Mouse (Mus musculus) CH12.LX (cell line): ENCODE data around the gene Ctcf. TPM values are rescaled to one million over a fixed set of nuclear protein-coding genes. Genes with fewer than 3 reads are reported as not detected.
A peak's percentile ranks its signal among the peaks of the same experiment; 100 is the strongest.

Source experiments
- DNase-seq: peaks from one replicate; pipeline ENCODE4 v3.0.0-alpha.2; 2013; ENCODE audit errors: extremely low read depth
- H3K27ac ChIP-seq: 2 replicates; pipeline ENCODE4 v1.5.1; 2012; ENCODE audit warnings: low read depth, mild to moderate bottlenecking, control low read depth, moderate library complexity; ENCODE audit not compliant: insufficient read depth
- H3K27me3 ChIP-seq: replicated peaks from 2 replicates; pipeline ENCODE3; 2012; ENCODE audit warnings: inconsistent platforms
- H3K36me3 ChIP-seq, 2 experiments: replicated peaks in 1 of 2; 2 replicates each; pipeline versions ENCODE3 to v1.6.1; 2012; ENCODE audit warnings: inconsistent platforms in 1 of 2, low read length in 1 of 2, mild to moderate bottlenecking in 1 of 2, mixed read lengths in 1 of 2, moderate library complexity in 1 of 2; ENCODE audit not compliant: control insufficient read depth in 1 of 2, insufficient read depth in 1 of 2
- H3K4me1 ChIP-seq, 2 experiments: 2 replicates each; pipeline ENCODE4 v1.6.1; 2012; ENCODE audit warnings: inconsistent platforms in 1 of 2, moderate library complexity in 1 of 2; ENCODE audit not compliant: insufficient read depth in 2 of 2, control insufficient read depth in 1 of 2
- H3K4me2 ChIP-seq: 2 replicates; pipeline ENCODE4 v1.6.1; 2012; ENCODE audit warnings: low read depth, mild to moderate bottlenecking, control low read depth; ENCODE audit not compliant: poor library complexity, insufficient read depth, severe bottlenecking
- H3K4me3 ChIP-seq, 3 experiments: fragments of 150-350 bp in 1 of 3; sonication (generic) in 1 of 3; replicated peaks in 1 of 3; 2 replicates each; pipeline versions ENCODE3 to v1.5.1; 2011 to 2012; ENCODE audit warnings: low read depth in 2 of 3, low read length in 2 of 3, mild to moderate bottlenecking in 2 of 3, moderate library complexity in 2 of 3, control low read depth in 1 of 3, improper control_type of control experiment in 1 of 3, inconsistent platforms in 1 of 3, mixed read lengths in 1 of 3; ENCODE audit not compliant: poor library complexity in 1 of 3
- H3K79me2 ChIP-seq: replicated peaks from 2 replicates; pipeline ENCODE4 v1.6.1; 2012; ENCODE audit warnings: mild to moderate bottlenecking, moderate library complexity; ENCODE audit not compliant: control insufficient read depth, poor library complexity, insufficient read depth, severe bottlenecking; ENCODE audit errors: extremely low read depth
- H3K9ac ChIP-seq: 2 replicates; pipeline ENCODE4 v1.6.1; 2012; ENCODE audit warnings: low read depth, mild to moderate bottlenecking, control low read depth, moderate library complexity; ENCODE audit not compliant: insufficient read depth
- H3K9me3 ChIP-seq: replicated peaks from 2 replicates; pipeline ENCODE3; 2012; ENCODE audit warnings: low read length, inconsistent platforms, mixed read lengths
- CHD2 ChIP-seq: IDR thresholded peaks from 2 replicates; pipeline ENCODE4 v1.6.1; 2011; ENCODE audit warnings: low read length, improper control_type of control experiment
- CTCF ChIP-seq, 2 experiments: IDR thresholded peaks in 1 of 2; conservative IDR thresholded peaks in 1 of 2; 2 replicates each; pipeline ENCODE4 v1.5.1; 2011 to 2012; ENCODE audit warnings: low read depth in 2 of 2, low read length in 2 of 2, improper control_type of control experiment in 1 of 2, inconsistent platforms in 1 of 2, mild to moderate bottlenecking in 1 of 2, moderate library complexity in 1 of 2
- E2F4 ChIP-seq: IDR thresholded peaks from 2 replicates; pipeline ENCODE4 v1.6.1; 2011; ENCODE audit warnings: low read depth, low read length, improper control_type of control experiment; ENCODE audit not compliant: insufficient replicate concordance
- ELF1 ChIP-seq: IDR thresholded peaks from 2 replicates; pipeline ENCODE4 v1.6.1; 2014; ENCODE audit warnings: low read depth, mild to moderate bottlenecking, inconsistent platforms, low read length, improper control_type of control experiment
- EP300 ChIP-seq: IDR thresholded peaks from 2 replicates; pipeline ENCODE4 v1.6.1; 2011; ENCODE audit warnings: low read length, improper control_type of control experiment
- ETS1 ChIP-seq: conservative IDR thresholded peaks from 2 replicates; pipeline ENCODE4 v1.6.1; 2012; ENCODE audit warnings: low read depth, mild to moderate bottlenecking, inconsistent platforms, low read length, improper control_type of control experiment, moderate library complexity
- IRF4 ChIP-seq: IDR thresholded peaks from 2 replicates; pipeline ENCODE4 v1.6.1; 2014; ENCODE audit warnings: low read depth, mild to moderate bottlenecking, inconsistent platforms, low read length, improper control_type of control experiment
- MAX ChIP-seq: IDR thresholded peaks from 2 replicates; pipeline ENCODE4 v1.6.1; 2011; ENCODE audit warnings: low read length, improper control_type of control experiment
- MAZ ChIP-seq: IDR thresholded peaks from 2 replicates; pipeline ENCODE4 v1.6.1; 2012; ENCODE audit warnings: low read depth, mild to moderate bottlenecking, inconsistent platforms, low read length, improper control_type of control experiment, moderate library complexity
- MEF2A ChIP-seq: IDR thresholded peaks from 2 replicates; pipeline ENCODE4 v1.6.1; 2014; ENCODE audit warnings: low read depth, mild to moderate bottlenecking, inconsistent platforms, low read length, improper control_type of control experiment, borderline replicate concordance
- MYC ChIP-seq: IDR thresholded peaks from 2 replicates; pipeline ENCODE4 v1.6.1; 2011; ENCODE audit warnings: low read depth, mild to moderate bottlenecking, improper control_type of control experiment, low read length
- NELFE ChIP-seq: IDR thresholded peaks from 2 replicates; pipeline ENCODE4 v1.6.1; 2011; ENCODE audit warnings: low read depth, low read length, improper control_type of control experiment
- NRF1 ChIP-seq: IDR thresholded peaks from 2 replicates; pipeline ENCODE4 v1.6.1; 2014; ENCODE audit warnings: low read depth, mild to moderate bottlenecking, inconsistent platforms, low read length, improper control_type of control experiment, moderate library complexity
- PAX5 ChIP-seq: IDR thresholded peaks from 2 replicates; pipeline ENCODE4 v1.6.1; 2012; ENCODE audit warnings: low read length, inconsistent platforms, mixed read lengths
- POLR2A ChIP-seq: IDR thresholded peaks from 2 replicates; pipeline ENCODE4 v1.6.1; 2011; ENCODE audit warnings: low read depth, mild to moderate bottlenecking, improper control_type of control experiment, low read length
- RCOR1 ChIP-seq: conservative IDR thresholded peaks from 2 replicates; pipeline ENCODE4 v1.6.1; 2012; ENCODE audit warnings: low read depth, mild to moderate bottlenecking, inconsistent platforms, low read length, improper control_type of control experiment
- SIN3A ChIP-seq: IDR thresholded peaks from 2 replicates; pipeline ENCODE4 v1.6.1; 2012; ENCODE audit warnings: low read length, improper control_type of control experiment, inconsistent platforms
- UBTF ChIP-seq: IDR thresholded peaks from 2 replicates; pipeline ENCODE4 v1.6.1; 2012; ENCODE audit warnings: low read depth, mild to moderate bottlenecking, inconsistent platforms, low read length, improper control_type of control experiment, moderate library complexity
- USF2 ChIP-seq: conservative IDR thresholded peaks from 2 replicates; pipeline ENCODE4 v1.6.1; 2011; ENCODE audit warnings: low read depth, low read length, improper control_type of control experiment
- ZC3H11A ChIP-seq: IDR thresholded peaks from 2 replicates; pipeline ENCODE4 v1.6.1; 2012; ENCODE audit warnings: low read depth, mild to moderate bottlenecking, inconsistent platforms, low read length, improper control_type of control experiment
- ZKSCAN1 ChIP-seq: IDR thresholded peaks from 2 replicates; pipeline ENCODE4 v1.6.1; 2012; ENCODE audit warnings: low read depth, inconsistent platforms, low read length, improper control_type of control experiment, borderline replicate concordance
- ZMIZ1 ChIP-seq: IDR thresholded peaks from 2 replicates; pipeline ENCODE4 v1.6.1; 2012; ENCODE audit warnings: low read depth, mild to moderate bottlenecking, inconsistent platforms, low read length, improper control_type of control experiment
- dilution Hi-C: fragments of 300-500 bp; cut with MboI; formaldehyde crosslinking; loops from 2 replicates; pipeline ENCODE4 v1.14.3; 2020; ENCODE audit warnings: low sequenced_read_pairs; ENCODE audit not compliant: extremely low pct_unique_long_range_greater_than_20kb, extremely low pct_ligation_motif_present
- in situ Hi-C: fragments of 300-500 bp; cut with MboI; formaldehyde crosslinking; loops from 3 replicates; pipeline ENCODE4 v1.14.3; 2019; ENCODE audit warnings: low sequenced_read_pairs, low pct_ligation_motif_present, low pct_unique_long_range_greater_than_20kb, mixed read lengths
- polyA plus RNA-seq: library from polyadenylated mRNA; unstranded; fragments of >175 nt; gene quantifications from 2 replicates; pipeline ENCODE4 v1.2.1, GENCODE M21; 2012; ENCODE audit warnings: low read depth; ENCODE audit not compliant: insufficient read length
- total RNA-seq, 2 experiments: library from RNA; depleted of rRNA; stranded (reverse); fragments of 300-350 nt in 1 of 2; fragments of >200 nt in 1 of 2; gene quantifications; 2 replicates each; pipeline ENCODE4 v1.2.3; 2012 to 2014

Ctcf gene
- total and polyA plus RNA-seq, 3 experiments, result 42.3 to 97.9 (median 52.4) TPM

DNA sequence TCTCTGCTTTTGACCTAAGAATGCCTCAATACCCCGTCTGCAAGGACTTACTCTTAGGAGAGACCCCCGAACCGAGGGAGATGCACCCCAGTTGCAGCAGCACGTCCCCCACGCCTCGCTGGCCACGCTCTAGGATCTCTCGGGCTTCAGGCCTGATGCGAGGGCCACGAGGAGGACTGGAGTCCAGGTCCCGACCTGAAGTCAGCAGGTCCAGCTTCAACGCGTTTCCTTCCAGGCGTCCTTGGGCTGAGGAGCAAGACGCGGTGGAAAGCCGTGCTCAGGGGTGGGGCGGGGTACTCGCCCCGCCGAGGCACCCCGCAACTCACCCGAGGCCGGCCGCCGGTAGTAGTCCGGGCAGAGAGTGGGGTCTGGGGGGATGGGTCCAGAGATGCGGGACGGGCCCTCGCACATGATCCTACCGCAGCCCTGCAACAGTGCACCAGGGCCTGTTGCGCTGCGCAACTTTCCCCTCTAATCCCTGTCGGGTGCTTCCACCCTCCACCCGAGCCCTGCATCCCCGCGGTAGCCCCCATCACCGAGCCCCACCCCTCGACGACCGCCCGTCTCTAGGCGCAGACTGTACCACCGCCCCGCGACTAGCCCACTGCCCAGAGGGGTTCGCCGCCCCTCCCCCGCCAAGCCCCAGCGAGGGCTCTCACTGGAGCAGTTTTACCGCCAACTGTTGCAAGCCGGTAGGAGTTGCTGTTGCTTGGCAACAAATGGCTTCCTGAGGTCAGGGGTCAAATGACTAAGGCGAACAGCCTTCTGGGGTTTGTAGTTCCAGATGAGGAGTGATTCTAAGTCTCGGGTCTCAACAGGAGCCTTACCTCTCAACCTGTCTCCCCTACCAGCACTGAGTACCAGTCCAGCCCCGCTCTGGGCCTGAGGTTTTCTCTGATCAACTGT is 71.4 kb downstream of the Ctcf start, which contains the start of the genes 4933405L10Rik and Enkd1 (continued):
- TF ChIP-seq ZC3H11A, result no peak
- TF ChIP-seq ETS1, result no peak
- TF ChIP-seq MAX, result peak; percentile 45
- TF ChIP-seq IRF4, result peak; percentile 43; the same call in 1 of the 2 replicates
- peak; percentile 99 for TF ChIP-seq SIN3A
- TF ChIP-seq CHD2, result peak; percentile 98
- TF ChIP-seq NELFE, result peak; percentile 53; the same call in 1 of the 2 replicates
- TF ChIP-seq NRF1, result peak; percentile 25
- TF ChIP-seq MEF2A, result peak; percentile 39

DNA sequence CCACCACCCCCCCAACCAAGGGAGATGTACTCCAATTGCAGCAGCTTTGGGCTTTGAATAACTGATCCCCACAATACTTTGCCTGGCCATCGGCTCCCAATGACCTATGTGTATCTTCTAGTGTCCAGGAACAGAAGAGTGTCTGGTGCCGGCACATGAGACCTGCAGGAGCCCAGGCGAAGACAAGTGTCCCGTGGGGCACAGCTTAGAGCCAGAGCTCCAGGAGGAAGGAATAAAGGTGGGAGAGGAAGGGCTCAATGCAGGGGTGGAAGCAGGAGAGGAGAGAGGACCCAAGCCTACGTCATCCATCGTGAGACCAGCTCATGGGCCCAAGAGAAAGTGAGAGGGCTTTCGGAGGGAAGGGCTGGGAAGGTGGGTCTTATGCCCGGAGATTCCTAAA is 72.3 kb downstream of the Ctcf start:
- Histone ChIP-seq H3K4me3 (no peak overlapping the region), H3K27ac (no peak overlapping the region), H3K4me2 (no peak overlapping the region), H3K27me3 (no peaks in the 10 kb centered on the region), H3K36me3 (peaks cover 9 to 16% of the 10 kb centered on the region in 2 experiments), H3K79me2 (no peaks in the 10 kb centered on the region; the same call in 1 of the 2 replicates), H3K4me1 (peaks cover 6 to 24% of the 10 kb centered on the region in 2 experiments), H3K9ac (no peak overlapping the region), H3K9me3 (no peaks in the 10 kb centered on the region)
- dilution Hi-C loops (no loop called here), in situ Hi-C loops (loop anchor here (25.0 kb wide), 1 partner anchor 329 kb away; no protein-coding TSS in a partner anchor)
- TF ChIP-seq ZKSCAN1 (no peak), EP300 (no peak), ELF1 (no peak), MAZ (no peak), NRF1 (no peak), MEF2A (no peak), RCOR1 (no peak), ZC3H11A (no peak), USF2 (no peak), CHD2 (no peak), CTCF (conservative IDR thresholded peaks at IDR 0.05 in 1 of 2, IDR thresholded peaks at IDR 0.05 in 1 of 2; ENCODE audit: low read depth in 2 of 2, low read length in 2 of 2) (no peak), E2F4 (no peak), POLR2A (no peak), ZMIZ1 (no peak), PAX5 (no peak), MYC (no peak), UBTF (no peak)
- DNase-seq, result no peak
